Mouse (Mus musculus) forebrain, embryonic 12.5 days (tissue): ENCODE measurements around the gene Entpd1. TPM values are rescaled to one million over a fixed set of nuclear protein-coding genes. Genes with fewer than 3 reads are reported as not detected.

Experiments used
- ATAC-seq: fragments of 200-750 bp; cut with Nextera tagmentation; 2 replicates; pipeline ENCODE4 v1.8.0; 2017; ENCODE audit warnings: moderate TSS enrichment; ENCODE audit not compliant: low FRiP score
- H3K27ac ChIP-seq: fragments of 300-500 bp; sonication (generic); 2 replicates; pipeline ENCODE4 v1.5.1; 2016; ENCODE audit warnings: mild to moderate bottlenecking
- H3K27me3 ChIP-seq: fragments of 300-500 bp; sonication (generic); 2 replicates; pipeline ENCODE4 v1.6.1; 2016; ENCODE audit warnings: mild to moderate bottlenecking
- H3K36me3 ChIP-seq: fragments of 300-500 bp; sonication (generic); replicated peaks from 2 replicates; pipeline ENCODE4 v1.6.1; 2016; ENCODE audit warnings: mild to moderate bottlenecking
- H3K4me1 ChIP-seq: fragments of 300-500 bp; sonication (generic); 2 replicates; pipeline ENCODE4 v1.6.1; 2016
- H3K4me2 ChIP-seq: fragments of 300-500 bp; sonication (generic); 2 replicates; pipeline ENCODE4 v1.6.1; 2016; ENCODE audit warnings: mild to moderate bottlenecking, moderate library complexity
- H3K4me3 ChIP-seq: fragments of 300-500 bp; sonication (generic); replicated peaks from 2 replicates; pipeline ENCODE4 v1.5.1; 2016; ENCODE audit warnings: mild to moderate bottlenecking
- H3K9ac ChIP-seq: fragments of 300-500 bp; sonication (generic); 2 replicates; pipeline ENCODE4 v1.6.1; 2016; ENCODE audit warnings: mild to moderate bottlenecking
- H3K9me3 ChIP-seq: fragments of 300-500 bp; sonication (generic); 2 replicates; pipeline ENCODE4 v1.6.1; 2016
- WGBS: fragments of 180-500 bp; shearing (Covaris S2); methylation state at CpG from one replicate; pipeline ENCODE4 v1.1.7; 2016; 5-methylcytosine and 5-hydroxymethylcytosine counted together
- polyA plus RNA-seq: library from polyadenylated mRNA; unstranded; fragments of >200 nt; fragmentation: Nextera tagmentation; extraction: Ambion mirVana; gene quantifications from 2 replicates; pipeline ENCODE4 v1.2.1, GENCODE M21; 2016

Entpd1 gene
- polyA plus RNA-seq, 1 experiment from 2014 or later = 12.6 TPM

- H3K36me3 ChIP-seq = no peaks in the 10 kb centered on the region
- no peak for ATAC-seq
- WGBS = 69% methylated on average over 17 of the region's 17 CpGs
- no peaks in the 10 kb centered on the region for H3K4me1 ChIP-seq
- no peak overlapping the region for H3K27ac ChIP-seq
- H3K4me3 ChIP-seq = no peak overlapping the region
- no peak overlapping the region for H3K9ac ChIP-seq
- no peaks in the 10 kb centered on the region for H3K27me3 ChIP-seq
- no peaks in the 10 kb centered on the region for H3K9me3 ChIP-seq
- H3K4me2 ChIP-seq = no peak overlapping the region
Measured at GRCm38 (mm10) chr19:40678532-40679307, 66.6 kb downstream of the Entpd1 start.

DNA sequence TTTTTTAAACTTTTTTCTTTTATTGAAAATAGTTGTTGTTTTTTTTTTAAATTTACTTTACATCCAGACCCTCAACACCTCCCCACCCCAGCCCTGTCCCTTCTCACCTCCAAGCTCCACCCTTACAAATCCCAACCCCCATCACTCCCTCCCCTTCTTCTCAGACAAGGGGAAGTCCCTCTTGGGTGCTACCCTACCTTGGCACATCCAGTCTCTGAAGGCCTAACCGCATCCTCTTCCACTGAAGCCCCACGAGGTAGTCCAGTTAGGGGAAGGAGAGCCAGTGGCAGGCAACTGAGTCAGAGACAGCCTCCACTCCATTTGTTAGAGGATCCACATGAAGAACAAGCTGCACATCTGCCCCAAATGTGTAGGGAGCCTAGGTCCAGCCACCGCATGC, 67.5 kb downstream of the Entpd1 start:
- Histone ChIP-seq H3K27ac (no peak overlapping the region), H3K4me1 (no peaks in the 10 kb centered on the region), H3K4me3 (no peak overlapping the region), H3K9ac (no peak overlapping the region), H3K9me3 (no peaks in the 10 kb centered on the region), H3K4me2 (no peak overlapping the region), H3K27me3 (no peaks in the 10 kb centered on the region), H3K36me3 (no peaks in the 10 kb centered on the region)
- ATAC-seq = no peak
- whole genome bisulfite sequencing = 83% methylated on average over 3 of the region's 3 CpGs

DNA sequence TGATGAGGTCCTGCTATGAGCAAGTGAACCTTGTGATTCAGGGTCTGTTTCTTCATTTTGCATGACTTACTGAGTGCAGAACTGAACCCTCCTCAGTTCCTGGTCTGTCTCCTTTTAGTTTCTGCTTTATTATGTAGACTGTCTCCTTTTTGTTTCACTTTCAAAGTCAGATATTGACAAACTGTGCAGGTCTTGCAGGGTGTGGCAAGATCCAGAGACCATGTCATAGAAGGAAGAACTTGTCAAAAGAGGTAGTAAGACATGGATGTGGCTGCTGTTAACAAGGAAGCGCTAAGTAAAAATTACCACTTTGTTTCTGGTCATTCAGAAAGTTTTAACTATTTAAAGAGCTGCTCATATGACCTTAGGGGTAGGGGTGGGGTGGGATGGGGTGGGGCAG, 72.0 kb downstream of the Entpd1 start:
- no peak for ATAC-seq
- H3K4me3 ChIP-seq = no peak overlapping the region
- H3K4me1 ChIP-seq = no peaks in the 10 kb centered on the region
- H3K4me2 ChIP-seq = no peak overlapping the region
- no peaks in the 10 kb centered on the region for H3K36me3 ChIP-seq
- no peaks in the 10 kb centered on the region for H3K9me3 ChIP-seq
- WGBS = 96% methylated on average over 1 of the region's 1 CpGs
- H3K27ac ChIP-seq = no peak overlapping the region
- no peak overlapping the region for H3K9ac ChIP-seq
- H3K27me3 ChIP-seq = no peaks in the 10 kb centered on the region

- no peak overlapping the region for H3K4me2 ChIP-seq
- ATAC-seq = no peak
- H3K27me3 ChIP-seq = no peaks in the 10 kb centered on the region
- no peaks in the 10 kb centered on the region for H3K4me1 ChIP-seq
- H3K36me3 ChIP-seq = no peaks in the 10 kb centered on the region
- H3K27ac ChIP-seq = no peak overlapping the region
- H3K4me3 ChIP-seq = no peak overlapping the region
- H3K9me3 ChIP-seq = no peaks in the 10 kb centered on the region
- WGBS = 81% methylated on average over 7 of the region's 7 CpGs
- H3K9ac ChIP-seq = no peak overlapping the region
Measured at GRCm38 (mm10) chr19:40684566-40684965, 72.4 kb downstream of the Entpd1 start.

- no peak overlapping the region for H3K9ac ChIP-seq
- H3K27ac ChIP-seq = no peak overlapping the region
- no peak overlapping the region for H3K4me2 ChIP-seq
- H3K4me3 ChIP-seq = no peak overlapping the region
- WGBS = 90% methylated on average over 4 of the region's 4 CpGs
- ATAC-seq = no peak
- H3K27me3 ChIP-seq = no peaks in the 10 kb centered on the region
- H3K9me3 ChIP-seq = no peaks in the 10 kb centered on the region
- no peaks in the 10 kb centered on the region for H3K4me1 ChIP-seq
- H3K36me3 ChIP-seq = no peaks in the 10 kb centered on the region
Measured at GRCm38 (mm10) chr19:40687291-40687927, 75.2 kb downstream of the Entpd1 start.

DNA sequence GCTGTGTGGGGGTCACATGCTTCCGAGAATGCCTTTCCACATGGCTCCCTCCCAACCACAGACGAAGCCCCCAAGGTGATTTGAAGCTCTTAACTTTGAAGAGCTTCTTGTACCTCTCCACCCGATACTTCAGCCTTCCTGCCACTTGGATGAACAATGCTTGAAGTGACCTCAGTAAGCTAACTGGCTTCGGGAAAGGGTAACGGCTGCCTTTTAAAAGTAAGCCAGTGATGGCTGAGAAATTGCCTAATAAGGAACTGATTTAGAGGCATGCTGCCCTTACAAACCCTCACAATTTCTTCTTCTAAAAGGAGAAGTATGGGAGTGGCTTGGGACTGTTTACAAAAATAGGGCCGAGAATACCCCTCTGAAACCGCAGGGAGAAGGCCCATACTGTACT, 81.0 kb downstream of the Entpd1 start:
- H3K9ac ChIP-seq = no peak overlapping the region
- no peaks in the 10 kb centered on the region for H3K4me1 ChIP-seq
- ATAC-seq = no peak
- no peak overlapping the region for H3K27ac ChIP-seq
- no peaks in the 10 kb centered on the region for H3K9me3 ChIP-seq
- 86% methylated on average over 7 of the region's 7 CpGs for WGBS
- no peaks in the 10 kb centered on the region for H3K27me3 ChIP-seq
- H3K36me3 ChIP-seq = no peaks in the 10 kb centered on the region
- H3K4me2 ChIP-seq = no peak overlapping the region
- H3K4me3 ChIP-seq = no peak overlapping the region

- no peak overlapping the region for H3K27ac ChIP-seq
- WGBS = 90% methylated on average over 6 of the region's 6 CpGs
Measured at GRCm38 (mm10) chr19:40696116-40696515, 84.0 kb downstream of the Entpd1 start.

DNA sequence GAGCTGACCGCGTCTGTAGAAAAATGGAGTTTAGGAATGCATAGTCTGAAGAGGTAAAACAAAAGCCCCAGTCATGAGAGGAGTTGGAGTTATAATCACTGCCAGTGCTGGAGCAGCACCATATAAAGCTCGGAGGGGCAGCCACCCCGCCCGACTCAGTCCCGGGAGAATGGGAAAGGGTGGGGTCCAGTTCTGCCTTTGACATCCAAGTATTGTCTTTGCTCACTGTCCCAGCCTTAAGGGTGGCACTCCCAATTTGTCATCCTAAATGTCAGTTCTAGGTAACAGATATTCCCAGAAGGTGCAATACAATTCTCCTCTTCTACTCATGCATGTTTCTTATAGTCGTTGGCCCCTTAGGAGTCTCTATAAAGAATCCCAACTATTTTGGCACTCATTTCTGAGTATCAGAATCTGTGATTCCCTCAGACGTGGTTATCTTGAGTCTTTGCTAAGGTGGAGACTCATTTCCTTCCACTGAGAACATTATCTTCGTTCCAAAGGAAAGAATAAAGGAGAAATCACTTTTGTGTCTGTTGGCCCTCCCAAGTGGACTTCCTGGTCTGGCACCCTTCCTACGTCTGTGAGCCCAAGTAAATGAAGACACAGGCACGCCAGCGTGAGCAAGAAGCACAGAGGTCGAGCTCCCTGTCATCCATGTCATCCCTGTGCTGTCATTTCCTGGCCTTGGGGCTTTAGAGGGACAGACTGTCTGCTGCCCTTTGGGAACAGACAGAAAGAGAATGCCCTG, 86.1 kb downstream of the Entpd1 start:
- H3K9ac ChIP-seq = no peak overlapping the region
- no peak overlapping the region for H3K4me2 ChIP-seq
- no peaks in the 10 kb centered on the region for H3K36me3 ChIP-seq
- H3K27me3 ChIP-seq = no peaks in the 10 kb centered on the region
- peaks cover 13% of the 10 kb centered on the region for H3K4me1 ChIP-seq
- no peak overlapping the region for H3K27ac ChIP-seq
- WGBS = 81% methylated on average over 13 of the region's 13 CpGs
- no peaks in the 10 kb centered on the region for H3K9me3 ChIP-seq
- no peak overlapping the region for H3K4me3 ChIP-seq
- no peak for ATAC-seq

More at GRCm38 (mm10) chr19:40696116-40696515, 84.0 kb downstream of the Entpd1 start:
- Histone ChIP-seq H3K9me3 (no peaks in the 10 kb centered on the region), H3K4me3 (no peak overlapping the region), H3K27me3 (no peaks in the 10 kb centered on the region), H3K4me2 (no peak overlapping the region), H3K9ac (no peak overlapping the region), H3K4me1 (peaks cover 5% of the 10 kb centered on the region), H3K36me3 (no peaks in the 10 kb centered on the region)
- ATAC-seq = no peak

GRCm38 (mm10) chr19:40699816-40700215, 87.7 kb downstream of the Entpd1 start:
- WGBS = 33% methylated on average over 5 of the region's 5 CpGs
- no peak overlapping the region for H3K4me3 ChIP-seq
- no peak overlapping the region for H3K9ac ChIP-seq
- no peak overlapping the region for H3K4me2 ChIP-seq
- H3K36me3 ChIP-seq = no peaks in the 10 kb centered on the region
- no peaks in the 10 kb centered on the region for H3K27me3 ChIP-seq
- peaks cover 13% of the 10 kb centered on the region for H3K4me1 ChIP-seq
- H3K9me3 ChIP-seq = no peaks in the 10 kb centered on the region
- no peak overlapping the region for H3K27ac ChIP-seq
- ATAC-seq = no peak

DNA sequence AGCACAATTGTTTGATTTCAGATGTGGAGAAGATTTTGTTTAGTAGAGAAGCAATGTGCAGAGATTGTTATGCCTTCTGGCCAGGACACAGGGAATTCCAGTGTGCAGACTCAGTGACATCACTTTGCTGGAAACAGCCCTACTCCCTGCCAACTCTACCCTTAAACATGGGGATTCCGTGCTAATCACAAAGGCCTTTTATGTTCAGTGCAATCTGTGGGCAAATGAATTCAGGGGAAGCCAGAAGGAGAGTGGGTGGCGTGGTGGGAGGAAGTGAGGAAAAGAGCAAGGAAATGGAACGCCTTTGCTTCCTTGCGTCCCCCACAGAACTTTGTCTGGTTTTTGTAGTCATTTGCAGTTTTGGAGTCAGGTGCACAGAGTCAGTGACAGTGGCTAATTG, 90.2 kb downstream of the Entpd1 start:
- Histone ChIP-seq H3K36me3 (no peaks in the 10 kb centered on the region), H3K27ac (no peak overlapping the region; the same call in 1 of the 2 replicates), H3K4me2 (no peak overlapping the region), H3K4me3 (no peak overlapping the region), H3K9me3 (no peaks in the 10 kb centered on the region), H3K27me3 (no peaks in the 10 kb centered on the region), H3K4me1 (peaks cover 13% of the 10 kb centered on the region), H3K9ac (no peak overlapping the region)
- ATAC-seq = no peak
- WGBS = 54% methylated on average over 4 of the region's 4 CpGs

GRCm38 (mm10) chr19:40712889-40713628, 100.9 kb downstream of the Entpd1 start:
- H3K36me3 ChIP-seq = no peaks in the 10 kb centered on the region
- ATAC-seq = no peak
- H3K4me2 ChIP-seq = no peak overlapping the region

DNA sequence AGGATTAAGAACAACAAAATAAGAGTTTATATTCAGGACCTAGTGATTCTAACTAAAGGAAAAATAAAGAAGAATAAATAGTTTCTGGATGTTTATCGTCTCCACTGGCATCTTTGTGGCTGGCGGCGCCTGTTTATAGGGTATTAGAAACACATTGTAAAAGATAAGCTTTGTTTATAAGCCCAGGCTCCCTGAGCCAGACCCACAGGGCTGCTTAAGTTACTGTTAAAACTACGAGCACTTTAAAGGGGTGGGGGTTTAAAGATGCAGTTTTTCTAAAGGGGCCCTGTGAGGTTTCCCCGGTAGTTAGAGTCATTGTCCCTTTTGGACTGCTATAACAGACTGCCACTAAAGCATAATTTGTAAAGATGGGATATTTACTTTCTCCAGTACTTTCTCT, 102.5 kb downstream of the Entpd1 start:
- no peak overlapping the region for H3K9ac ChIP-seq
- H3K36me3 ChIP-seq = no peaks in the 10 kb centered on the region
- no peak overlapping the region for H3K4me2 ChIP-seq
- ATAC-seq = no peak
- H3K27ac ChIP-seq = no peak overlapping the region
- no peaks in the 10 kb centered on the region for H3K27me3 ChIP-seq
- no peaks in the 10 kb centered on the region for H3K4me1 ChIP-seq
- H3K9me3 ChIP-seq = no peaks in the 10 kb centered on the region
- no peak overlapping the region for H3K4me3 ChIP-seq
- 83% methylated on average over 5 of the region's 5 CpGs for WGBS

More at GRCm38 (mm10) chr19:40712889-40713628, 100.9 kb downstream of the Entpd1 start:
- Histone ChIP-seq H3K4me1 (no peaks in the 10 kb centered on the region), H3K9me3 (no peaks in the 10 kb centered on the region), H3K4me3 (no peak overlapping the region), H3K9ac (no peak overlapping the region), H3K27me3 (no peaks in the 10 kb centered on the region), H3K27ac (no peak overlapping the region)
- 88% methylated on average over 15 of the region's 16 CpGs for WGBS
